Mouse (Mus musculus): ENCODE measurements around the gene BC005537. TPM values are rescaled to one million over a fixed set of nuclear protein-coding genes. Genes with fewer than 3 reads are reported as not detected.
"Not testable (repeated sequence)": the region's sequence is repeated elsewhere in the genome, so short reads cannot be mapped to it uniquely, and the experiment has no call there.

The BC005537 gene
- polyA plus RNA-seq, 1 experiment from 2014 or later = 16.0 TPM

- Histone ChIP-seq H3K4me1 (peaks cover 28% of the 10 kb centered on the region), H3K27ac (peak overlapping the region; percentile 63), H3K36me3 (peaks cover 3% of the 10 kb centered on the region; the same call in 1 of the 2 replicates), H3K27me3 (no peaks in the 10 kb centered on the region), H3K9me3 (no peaks in the 10 kb centered on the region), H3K4me3 (peak overlapping the region; percentile 96), H3K4me2 (replicated peaks) (peak overlapping the region; percentile 72), H3K9ac (peak overlapping the region; percentile 95)
- ATAC-seq (ENCODE audit: low FRiP score, low read depth) = no peak
- WGBS = 2% methylated on average over 20 of the region's 20 CpGs
These were observed 29.4 kb downstream of the BC005537 start for GRCm38 (mm10) chr13:24830756-24831352.

- WGBS = under 1% methylated on average over 85 of the region's 90 CpGs
- peak within 1 kb of the TSS; percentile 88 for H3K27ac ChIP-seq
- no peaks in the 10 kb centered on the region for H3K27me3 ChIP-seq
- H3K4me1 ChIP-seq = peaks cover 28% of the 10 kb centered on the region
- H3K9me3 ChIP-seq = no peaks in the 10 kb centered on the region
- peaks cover 7% of the 10 kb centered on the region; the same call in 1 of the 2 replicates for H3K36me3 ChIP-seq
- peak; percentile 96 for ATAC-seq (ENCODE audit: low FRiP score, low read depth)
- H3K9ac ChIP-seq = peak within 1 kb of the TSS; percentile 95
- H3K4me2 ChIP-seq (replicated peaks) = peak within 1 kb of the TSS; percentile 87
- peak within 1 kb of the TSS; percentile 96 for H3K4me3 ChIP-seq
These were observed 30.1 kb downstream of the BC005537 start, which contains the start of the genes Acot13 and Tdp2 for GRCm38 (mm10) chr13:24831353-24832130. Gene Acot13 (minus strand): TSS chr13:24831540. Gene Tdp2 (plus strand): TSS chr13:24831679.

- Histone ChIP-seq H3K27me3 (no peaks in the 10 kb centered on the region), H3K9ac (peak overlapping the region; percentile 95), H3K27ac (peak overlapping the region; percentile 88), H3K4me1 (peaks cover 28% of the 10 kb centered on the region), H3K4me2 (replicated peaks) (peak overlapping the region; percentile 87), H3K4me3 (peak overlapping the region; percentile 96), H3K9me3 (no peaks in the 10 kb centered on the region), H3K36me3 (peaks cover 8% of the 10 kb centered on the region; the same call in 1 of the 2 replicates)
- ATAC-seq (ENCODE audit: low FRiP score, low read depth) = peak; percentile 10; the same call in 1 of the 2 replicates
- 4% methylated on average over 21 of the region's 21 CpGs for WGBS
These were observed 30.8 kb downstream of the BC005537 start for GRCm38 (mm10) chr13:24832131-24832810.

- Histone ChIP-seq H3K9ac (peak overlapping the region; percentile 95), H3K9me3 (no peaks in the 10 kb centered on the region), H3K27ac (no peak overlapping the region), H3K27me3 (no peaks in the 10 kb centered on the region), H3K36me3 (peaks cover 12% of the 10 kb centered on the region; the same call in 1 of the 2 replicates), H3K4me2 (replicated peaks) (peak overlapping the region; percentile 87), H3K4me1 (peaks cover 28% of the 10 kb centered on the region), H3K4me3 (peak overlapping the region; percentile 96)
- WGBS = 58% methylated on average over 2 of the region's 2 CpGs
- no peak for ATAC-seq (ENCODE audit: low FRiP score, low read depth)
These were observed 31.3 kb downstream of the BC005537 start for GRCm38 (mm10) chr13:24832811-24833155.

GRCm38 (mm10) chr13:24837765-24838164, 36.3 kb downstream of the BC005537 start:
- not testable (repeated sequence) for H3K27ac ChIP-seq; H3K9ac ChIP-seq; ATAC-seq (ENCODE audit: low FRiP score, low read depth); H3K27me3 ChIP-seq; H3K4me2 ChIP-seq (replicated peaks); H3K4me3 ChIP-seq; H3K9me3 ChIP-seq
- WGBS = 92% methylated on average over 8 of the region's 8 CpGs
- Histone ChIP-seq H3K4me1 (peaks cover 19% of the 10 kb centered on the region), H3K36me3 (peaks cover 41% of the 10 kb centered on the region)

GRCm38 (mm10) chr13:24839831-24840230, 38.4 kb downstream of the BC005537 start:
- WGBS = 78% methylated on average over 3 of the region's 3 CpGs
- Histone ChIP-seq H3K36me3 (peaks cover 41% of the 10 kb centered on the region), H3K9me3 (no peaks in the 10 kb centered on the region), H3K4me1 (peaks cover 3% of the 10 kb centered on the region), H3K4me2 (replicated peaks) (no peak overlapping the region), H3K27me3 (no peaks in the 10 kb centered on the region), H3K9ac (no peak overlapping the region), H3K27ac (no peak overlapping the region), H3K4me3 (no peak overlapping the region)
- no peak for ATAC-seq (ENCODE audit: low FRiP score, low read depth)

GRCm38 (mm10) chr13:24841702-24842101, 40.2 kb downstream of the BC005537 start:
- Histone ChIP-seq H3K4me2 (replicated peaks) (no peak overlapping the region), H3K4me1 (peaks cover 8% of the 10 kb centered on the region), H3K9me3 (no peaks in the 10 kb centered on the region), H3K9ac (no peak overlapping the region), H3K27ac (no peak overlapping the region), H3K36me3 (peaks cover 34% of the 10 kb centered on the region), H3K4me3 (no peak overlapping the region), H3K27me3 (no peaks in the 10 kb centered on the region)
- 82% methylated on average over 3 of the region's 3 CpGs for WGBS
- ATAC-seq (ENCODE audit: low FRiP score, low read depth) = no peak

GRCm38 (mm10) chr13:24844983-24845955, 43.8 kb downstream of the BC005537 start, which contains the start of gene D130043K22Rik:
Gene D130043K22Rik (plus strand): TSS chr13:24845135.
- Histone ChIP-seq H3K4me2 (replicated peaks) (peak within 1 kb of the TSS; percentile 95), H3K9me3 (no peaks in the 10 kb centered on the region), H3K36me3 (peaks cover 12% of the 10 kb centered on the region), H3K27ac (no peak within 1 kb of the TSS), H3K9ac (peak within 1 kb of the TSS; percentile 66), H3K4me1 (peaks cover 8% of the 10 kb centered on the region), H3K27me3 (no peaks in the 10 kb centered on the region), H3K4me3 (peak within 1 kb of the TSS; percentile 48)
- peak; percentile 73; the same call in 1 of the 2 replicates for ATAC-seq (ENCODE audit: low FRiP score, low read depth)
- WGBS = 13% methylated on average over 40 of the region's 40 CpGs

GRCm38 (mm10) chr13:24849318-24849717, 47.9 kb downstream of the BC005537 start:
- Histone ChIP-seq H3K27ac (no peak overlapping the region), H3K4me2 (replicated peaks) (no peak overlapping the region), H3K9me3 (no peaks in the 10 kb centered on the region), H3K4me3 (no peak overlapping the region), H3K36me3 (no peaks in the 10 kb centered on the region), H3K4me1 (peaks cover 8% of the 10 kb centered on the region), H3K27me3 (no peaks in the 10 kb centered on the region), H3K9ac (no peak overlapping the region)
- ATAC-seq (ENCODE audit: low FRiP score, low read depth) = no peak
- WGBS = 86% methylated on average over 4 of the region's 4 CpGs

GRCm38 (mm10) chr13:24851989-24852388, 50.5 kb downstream of the BC005537 start:
- WGBS = 76% methylated on average over 2 of the region's 2 CpGs
- no peaks in the 10 kb centered on the region for H3K27me3 ChIP-seq
- H3K4me3 ChIP-seq = no peak overlapping the region
- H3K4me2 ChIP-seq (replicated peaks) = no peak overlapping the region
- H3K9ac ChIP-seq = no peak overlapping the region
- H3K27ac ChIP-seq = no peak overlapping the region
- H3K9me3 ChIP-seq = no peaks in the 10 kb centered on the region
- no peaks in the 10 kb centered on the region for H3K36me3 ChIP-seq
- ATAC-seq (ENCODE audit: low FRiP score, low read depth) = no peak
- H3K4me1 ChIP-seq = no peaks in the 10 kb centered on the region

GRCm38 (mm10) chr13:24852570-24852969, 51.1 kb downstream of the BC005537 start:
- H3K9ac ChIP-seq = no peak overlapping the region
- no peaks in the 10 kb centered on the region for H3K4me1 ChIP-seq
- no peak overlapping the region for H3K27ac ChIP-seq
- no peak overlapping the region for H3K4me2 ChIP-seq (replicated peaks)
- no peak overlapping the region for H3K4me3 ChIP-seq
- no peak for ATAC-seq (ENCODE audit: low FRiP score, low read depth)
- H3K9me3 ChIP-seq = no peaks in the 10 kb centered on the region
- WGBS = 86% methylated on average over 3 of the region's 3 CpGs
- no peaks in the 10 kb centered on the region for H3K36me3 ChIP-seq
- no peaks in the 10 kb centered on the region for H3K27me3 ChIP-seq

Data from limb, embryonic 13.5 days (tissue).